Mouse (Mus musculus): ENCODE measurements around the gene Cox19. TPM values are rescaled to one million over a fixed set of nuclear protein-coding genes. Genes with fewer than 3 reads are reported as not detected.
A peak's percentile ranks its signal among the peaks of the same experiment; 100 is the strongest.

Cox19 gene
- polyA plus RNA-seq, 1 experiment = 87.4 TPM

- H3K27me3 ChIP-seq (ENCODE audit: control insufficient read depth, insufficient read depth, low read length) = no peaks in the 10 kb centered on the region
- no peak within 1 kb of the TSS for H3K4me3 ChIP-seq (replicated peaks; ENCODE audit: insufficient read depth, low read depth, low read length)
- 61% methylated on average over 6 of the region's 6 CpGs for whole genome bisulfite sequencing
- DNase-seq = no peak
- TF ChIP-seq CTCF (IDR thresholded peaks at IDR 0.05; ENCODE audit: borderline replicate concordance, insufficient read depth, low read depth, low read length) (no peak), POLR2A (IDR thresholded peaks at IDR 0.05; ENCODE audit: borderline replicate concordance, insufficient read depth, low read length) (no peak)
- no peak within 1 kb of the TSS for H3K27ac ChIP-seq (ENCODE audit: insufficient read depth, low read length)
- peaks cover 6% of the 10 kb centered on the region for H3K4me1 ChIP-seq (ENCODE audit: control insufficient read depth, insufficient read depth, low read length)
Measured at GRCm38 (mm10) chr5:139352317-139352716, 1.1 kb upstream of the Cox19 start, which contains the start of gene Cyp2w1. Gene Cyp2w1 (plus strand): TSS chr5:139352617.

- Histone ChIP-seq H3K27me3 (ENCODE audit: control insufficient read depth, insufficient read depth, low read length) (no peaks in the 10 kb centered on the region), H3K4me3 (replicated peaks; ENCODE audit: insufficient read depth, low read depth, low read length) (no peak overlapping the region), H3K27ac (ENCODE audit: insufficient read depth, low read length) (no peak overlapping the region), H3K4me1 (ENCODE audit: control insufficient read depth, insufficient read depth, low read length) (peaks cover 6% of the 10 kb centered on the region)
- WGBS = 47% methylated on average over 8 of the region's 8 CpGs
- no peak for DNase-seq
- TF ChIP-seq CTCF (IDR thresholded peaks at IDR 0.05; ENCODE audit: borderline replicate concordance, insufficient read depth, low read depth, low read length) (no peak), POLR2A (IDR thresholded peaks at IDR 0.05; ENCODE audit: borderline replicate concordance, insufficient read depth, low read length) (no peak)
Measured at GRCm38 (mm10) chr5:139351628-139352027, 410 bp upstream of the Cox19 start.

GRCm38 (mm10) chr5:139349713-139350112 lies 1.5 kb downstream of the Cox19 start:
- no peak overlapping the region for H3K4me3 ChIP-seq (replicated peaks; ENCODE audit: insufficient read depth, low read depth, low read length)
- 85% methylated on average over 6 of the region's 6 CpGs for WGBS
- TF ChIP-seq POLR2A (IDR thresholded peaks at IDR 0.05; ENCODE audit: borderline replicate concordance, insufficient read depth, low read length) = no peak
- no peak for TF ChIP-seq CTCF (IDR thresholded peaks at IDR 0.05; ENCODE audit: borderline replicate concordance, insufficient read depth, low read depth, low read length)

GRCm38 (mm10) chr5:139347225-139347624 lies 4.0 kb downstream of the Cox19 start:
- Histone ChIP-seq H3K4me1 (ENCODE audit: control insufficient read depth, insufficient read depth, low read length) (no peaks in the 10 kb centered on the region; the same call in 1 of the 2 replicates), H3K4me3 (replicated peaks; ENCODE audit: insufficient read depth, low read depth, low read length) (no peak overlapping the region), H3K27ac (ENCODE audit: insufficient read depth, low read length) (no peak overlapping the region), H3K27me3 (ENCODE audit: control insufficient read depth, insufficient read depth, low read length) (no peaks in the 10 kb centered on the region)
- WGBS = 45% methylated on average over 1 of the region's 1 CpGs
- DNase-seq = no peak
- TF ChIP-seq POLR2A (IDR thresholded peaks at IDR 0.05; ENCODE audit: borderline replicate concordance, insufficient read depth, low read length) = no peak
- TF ChIP-seq CTCF (IDR thresholded peaks at IDR 0.05; ENCODE audit: borderline replicate concordance, insufficient read depth, low read depth, low read length) = no peak

More at GRCm38 (mm10) chr5:139349713-139350112, 1.5 kb downstream of the Cox19 start:
- no peaks in the 10 kb centered on the region for H3K27me3 ChIP-seq (ENCODE audit: control insufficient read depth, insufficient read depth, low read length)
- no peak for DNase-seq
- H3K4me1 ChIP-seq (ENCODE audit: control insufficient read depth, insufficient read depth, low read length) = no peaks in the 10 kb centered on the region
- H3K27ac ChIP-seq (ENCODE audit: insufficient read depth, low read length) = no peak overlapping the region

GRCm38 (mm10) chr5:139345364-139345714 lies 5.9 kb downstream of the Cox19 start:
- Histone ChIP-seq H3K4me1 (ENCODE audit: control insufficient read depth, insufficient read depth, low read length) (peaks cover 4% of the 10 kb centered on the region), H3K4me3 (replicated peaks; ENCODE audit: insufficient read depth, low read depth, low read length) (peak overlapping the region; percentile 87), H3K27ac (ENCODE audit: insufficient read depth, low read length) (0 out of 2 replicates have a peak overlapping the region, but pooled peaks have one; percentile 49), H3K27me3 (ENCODE audit: control insufficient read depth, insufficient read depth, low read length) (no peaks in the 10 kb centered on the region)
- 13% methylated on average over 5 of the region's 5 CpGs for WGBS
- DNase-seq = no peak
- no peak for TF ChIP-seq POLR2A (IDR thresholded peaks at IDR 0.05; ENCODE audit: borderline replicate concordance, insufficient read depth, low read length)
- no peak for TF ChIP-seq CTCF (IDR thresholded peaks at IDR 0.05; ENCODE audit: borderline replicate concordance, insufficient read depth, low read depth, low read length)

GRCm38 (mm10) chr5:139344687-139345363 lies 6.4 kb downstream of the Cox19 start:
- DNase-seq = peak; percentile 90 to 93
- TF ChIP-seq CTCF (IDR thresholded peaks at IDR 0.05; ENCODE audit: borderline replicate concordance, insufficient read depth, low read depth, low read length) (no peak), POLR2A (IDR thresholded peaks at IDR 0.05; ENCODE audit: borderline replicate concordance, insufficient read depth, low read length) (peak; percentile 85; the same call in 1 of the 2 replicates)
- under 1% methylated on average over 33 of the region's 33 CpGs for WGBS
- peak overlapping the region; percentile 87 for H3K4me3 ChIP-seq (replicated peaks; ENCODE audit: insufficient read depth, low read depth, low read length)
- H3K27me3 ChIP-seq (ENCODE audit: control insufficient read depth, insufficient read depth, low read length) = no peaks in the 10 kb centered on the region
- H3K4me1 ChIP-seq (ENCODE audit: control insufficient read depth, insufficient read depth, low read length) = peaks cover 7% of the 10 kb centered on the region
- H3K27ac ChIP-seq (ENCODE audit: insufficient read depth, low read length) = peak overlapping the region; percentile 70; the same call in 1 of the 2 replicates

- Histone ChIP-seq H3K4me1 (ENCODE audit: control insufficient read depth, insufficient read depth, low read length) (peaks cover 12% of the 10 kb centered on the region), H3K4me3 (replicated peaks; ENCODE audit: insufficient read depth, low read depth, low read length) (peak overlapping the region; percentile 87), H3K27ac (ENCODE audit: insufficient read depth, low read length) (0 out of 2 replicates have a peak overlapping the region, but pooled peaks have one; percentile 70), H3K27me3 (ENCODE audit: control insufficient read depth, insufficient read depth, low read length) (no peaks in the 10 kb centered on the region)
- DNase-seq = peak; percentile 66 to 77
- WGBS = 3% methylated on average over 12 of the region's 12 CpGs
- TF ChIP-seq POLR2A (IDR thresholded peaks at IDR 0.05; ENCODE audit: borderline replicate concordance, insufficient read depth, low read length) = no peak
- peak; percentile 82 for TF ChIP-seq CTCF (IDR thresholded peaks at IDR 0.05; ENCODE audit: borderline replicate concordance, insufficient read depth, low read depth, low read length)
Measured at GRCm38 (mm10) chr5:139344021-139344686, 7.1 kb downstream of the Cox19 start.
